Mouse (Mus musculus): ENCODE results near the gene Epsti1.

- TF ChIP-seq POLR2A (IDR thresholded peaks at IDR 0.05; ENCODE audit: insufficient read depth, low read length) (no peak), CTCF (IDR thresholded peaks at IDR 0.05; ENCODE audit: low read depth, low read length) (no peak), EP300 (IDR thresholded peaks at IDR 0.05; ENCODE audit: insufficient read depth, low read depth, low read length) (no peak)
Measured at GRCm38 (mm10) chr14:77876199-77876598, 27.8 kb upstream of the Epsti1 start.

Measured in ES-Bruce4 (cell line).